31 mouse cellular contexts compared by ENCODE assay signal in the genomic region with DNA sequence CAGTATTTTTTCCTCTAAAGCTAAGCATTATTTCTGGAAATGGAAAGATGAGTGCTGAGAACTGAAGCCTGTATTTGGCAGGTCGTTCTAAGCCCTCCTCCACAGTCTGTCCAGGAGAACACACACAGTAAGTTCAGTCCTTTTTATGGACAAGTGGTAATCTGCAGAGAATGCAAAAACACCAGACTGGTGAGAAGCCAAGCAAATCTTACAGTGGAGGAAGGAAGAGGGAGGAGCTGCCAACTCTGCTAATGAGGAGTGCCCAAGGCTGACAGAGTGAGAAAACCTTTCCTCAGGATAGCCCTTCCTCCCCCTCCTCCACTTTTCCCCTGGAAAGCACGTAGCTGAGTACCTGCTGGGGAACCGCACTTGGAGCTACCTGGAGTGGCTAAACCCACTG.
DNase-seq lines count a peak whose midpoint lies in the region; ATAC-seq and TF ChIP-seq lines count a peak whose summit lies in the region.
"Had no signal": no experiment of that assay in that cellular context is flagged by ENCODE, and none has a peak within 500 bp of the region (broad histone marks: within the 10 kb centered on the region; RNA-seq: fewer than 3 reads in every experiment).

No protein-coding gene starts in this region.

- intact Hi-C loops in left cerebral cortex, adult 2 months (cut with DNase I), result loop anchor here (5.0 to 10.0 kb wide), 6 partner anchors 434 to 1664 kb away; no protein-coding TSS in a partner anchor

- no peak for TF ChIP-seq POLR2A in brain, embryonic 14.5 days (IDR thresholded peaks at IDR 0.05; ENCODE audit: borderline replicate concordance, extremely low read depth, insufficient read depth, insufficient read length, poor library complexity, severe bottlenecking)

- H3K4me3 ChIP-seq in left cerebral cortex, adult 2 months, result no peak overlapping the region
- H3K4me3 ChIP-seq: embryonic facial prominence, embryonic 13.5 days; erythroblast, embryonic 14.5 days; hindbrain, embryonic 13.5 days; liver, embryonic 12.5 days; midbrain, embryonic 13.5 days; neural tube, embryonic 13.5 days had no signal

- no peak overlapping the region; the same call in 1 of the 2 replicates for H3K27ac ChIP-seq in left cerebral cortex, adult 2 months
- H3K27ac ChIP-seq: embryonic facial prominence, embryonic 13.5 days; hindbrain, embryonic 13.5 days; kidney, postnatal 0 days; liver, embryonic 12.5 days; macrophage; midbrain, embryonic 13.5 days; neural tube, embryonic 13.5 days had no signal

- TF ChIP-seq CTCF in left cerebral cortex, adult 2 months (IDR thresholded peaks at IDR 0.05), result no peak
- TF ChIP-seq CTCF in brain, embryonic 14.5 days (IDR thresholded peaks at IDR 0.05; ENCODE audit: borderline replicate concordance, extremely low read depth, insufficient read depth, insufficient read length), result no peak

- no peak for DNase-seq in frontal cortex, postnatal 10 days (ENCODE audit: low spot score in 2 of 2)
- DNase-seq in left cerebral cortex, adult 11 months (ENCODE audit: low spot score), result peak; percentile 7
- no peak for DNase-seq in left cerebral cortex, adult 2 months (ENCODE audit: extremely low spot score in 1 of 2, low spot score in 2 of 2)
- peak; percentile 65 for DNase-seq in brain, adult 2 months (ENCODE audit: low read depth, low spot score)
- peak; percentile 72 for DNase-seq in brain, embryonic 14.5 days (ENCODE audit: low read depth)
- DNase-seq in testis, postnatal 10 days (ENCODE audit: low spot score), result no peak
- DNase-seq: adrenal gland, adult 2 months; adrenal gland, postnatal 36 days; B cell, adult 2 months; cerebellum, adult 8-10 months; embryo, embryonic 11 days; gastrocnemius, postnatal 10 days; heart, postnatal 4 days; kidney, adult 8-10 months; kidney, postnatal 4 days; liver, postnatal 0 days; right cerebral cortex, postnatal 14 days; spleen, adult 18-20 months; thymus, adult 2 months; thymus, postnatal 4 days had no signal

- peak; percentile 83 for ATAC-seq in frontal cortex, adult (ENCODE audit: low TSS enrichment)
- ATAC-seq: intestine, embryonic 16.5 days; liver, embryonic 12.5 days; liver, postnatal 0 days; lung, postnatal 0 days; midbrain, embryonic 13.5 days had no signal

Comparison
In these comparisons a context has a peak if more than half of its experiments do, and no peak if none do; other contexts are left out.
1. DNase-seq: peak in left cerebral cortex, adult 11 months (single experiment), brain, adult 2 months (single experiment) and brain, embryonic 14.5 days (single experiment); none in frontal cortex, postnatal 10 days (0 of 2), left cerebral cortex, adult 2 months (0 of 2) and testis, postnatal 10 days (single experiment).